Mouse (Mus musculus) heart, embryonic 11.5 days (tissue): ENCODE measurements around the gene Arl15. TPM values are rescaled to one million over a fixed set of nuclear protein-coding genes. Genes with fewer than 3 reads are reported as not detected.

Source experiments
- ATAC-seq: fragments of 200-750 bp; cut with Nextera tagmentation; replicated peaks from 2 replicates; pipeline ENCODE4 v1.8.0; 2017; ENCODE audit warnings: moderate library complexity; ENCODE audit not compliant: insufficient number of reproducible peaks, low FRiP score, low TSS enrichment
- H3K27ac ChIP-seq: fragments of 300-500 bp; sonication (generic); 2 replicates; pipeline ENCODE4 v1.5.1; 2014; ENCODE audit warnings: mild to moderate bottlenecking, low read depth, low read length
- H3K27me3 ChIP-seq: fragments of 300-500 bp; sonication (generic); 2 replicates; pipeline ENCODE4 v1.6.1; 2014; ENCODE audit warnings: mild to moderate bottlenecking, low read length, mixed read lengths; ENCODE audit not compliant: control insufficient read depth, insufficient read depth
- H3K36me3 ChIP-seq: fragments of 300-500 bp; sonication (generic); 2 replicates; pipeline ENCODE4 v1.6.1; 2014; ENCODE audit warnings: mild to moderate bottlenecking, low read length, moderate library complexity, mixed read lengths; ENCODE audit not compliant: control insufficient read depth, insufficient read depth
- H3K4me1 ChIP-seq: fragments of 300-500 bp; sonication (generic); 2 replicates; pipeline ENCODE4 v1.6.1; 2014; ENCODE audit warnings: low read length; ENCODE audit not compliant: control insufficient read depth, insufficient read depth
- H3K4me2 ChIP-seq: fragments of 300-500 bp; sonication (generic); 2 replicates; pipeline ENCODE4 v1.6.1; 2014; ENCODE audit warnings: mild to moderate bottlenecking, moderate library complexity
- H3K4me3 ChIP-seq: fragments of 300-500 bp; sonication (generic); 2 replicates; pipeline ENCODE4 v1.5.1; 2014; ENCODE audit warnings: low read depth, low read length
- H3K9ac ChIP-seq: fragments of 300-500 bp; sonication (generic); 2 replicates; pipeline ENCODE4 v1.6.1; 2014; ENCODE audit warnings: mild to moderate bottlenecking, low read depth, low read length, moderate library complexity
- H3K9me3 ChIP-seq: fragments of 300-500 bp; sonication (generic); replicated peaks from 2 replicates; pipeline ENCODE4 v1.6.1; 2016; ENCODE audit warnings: low read length; ENCODE audit not compliant: control insufficient read depth
- WGBS: fragments of 180-500 bp; shearing (Covaris S2); extraction: QIAGEN DNeasy Blood & Tissue Kit; methylation state at CpG from one replicate; pipeline ENCODE4 v1.1.7; 2014; ENCODE audit not compliant: insufficient replicate concordance; 5-methylcytosine and 5-hydroxymethylcytosine counted together
- polyA plus RNA-seq: library from polyadenylated mRNA; unstranded; fragments of >200 nt; fragmentation: Nextera tagmentation; extraction: Ambion mirVana; gene quantifications from 2 replicates; pipeline ENCODE4 v1.2.1, GENCODE M21; 2014

The Arl15 gene
- polyA plus RNA-seq, 1 experiment from 2014 or later = 10.1 TPM

- Histone ChIP-seq H3K36me3 (no peaks in the 10 kb centered on the region), H3K27ac (no peak overlapping the region), H3K4me3 (no peak overlapping the region), H3K9me3 (no peaks in the 10 kb centered on the region), H3K9ac (no peak overlapping the region), H3K4me1 (peaks cover 5% of the 10 kb centered on the region; the same call in 1 of the 2 replicates), H3K4me2 (no peak overlapping the region), H3K27me3 (no peaks in the 10 kb centered on the region)
- ATAC-seq = no peak
- WGBS = 84% methylated on average over 12 of the region's 12 CpGs
These were observed 84.3 kb downstream of the Arl15 start for GRCm38 (mm10) chr13:113878571-113878970.

- Histone ChIP-seq H3K27ac (no peak overlapping the region), H3K36me3 (no peaks in the 10 kb centered on the region), H3K9me3 (no peaks in the 10 kb centered on the region), H3K4me3 (no peak overlapping the region), H3K4me1 (peaks cover 5% of the 10 kb centered on the region; the same call in 1 of the 2 replicates), H3K9ac (no peak overlapping the region), H3K4me2 (no peak overlapping the region; the same call in 1 of the 2 replicates), H3K27me3 (no peaks in the 10 kb centered on the region)
- 50% methylated on average over 20 of the region's 20 CpGs for WGBS
- ATAC-seq = no peak
These were observed 85.5 kb downstream of the Arl15 start for GRCm38 (mm10) chr13:113879651-113880327.

- no peaks in the 10 kb centered on the region for H3K27me3 ChIP-seq
- no peak overlapping the region for H3K9ac ChIP-seq
- WGBS = 14% methylated on average over 19 of the region's 19 CpGs
- no peak for ATAC-seq
- H3K36me3 ChIP-seq = no peaks in the 10 kb centered on the region
- H3K4me1 ChIP-seq = peaks cover 5% of the 10 kb centered on the region; the same call in 1 of the 2 replicates
- H3K4me2 ChIP-seq = peak overlapping the region; percentile 52
- no peaks in the 10 kb centered on the region for H3K9me3 ChIP-seq
- H3K27ac ChIP-seq = no peak overlapping the region
- H3K4me3 ChIP-seq = peak overlapping the region; percentile 10
These were observed 86.4 kb downstream of the Arl15 start for GRCm38 (mm10) chr13:113880564-113881171.

GRCm38 (mm10) chr13:113882959-113883358 lies 88.7 kb downstream of the Arl15 start:
- Histone ChIP-seq H3K9me3 (no peaks in the 10 kb centered on the region), H3K9ac (no peak overlapping the region), H3K4me2 (no peak overlapping the region), H3K27ac (no peak overlapping the region), H3K27me3 (no peaks in the 10 kb centered on the region), H3K36me3 (no peaks in the 10 kb centered on the region), H3K4me1 (peaks cover 10% of the 10 kb centered on the region; the same call in 1 of the 2 replicates), H3K4me3 (no peak overlapping the region)
- no peak for ATAC-seq
- WGBS = 18% methylated on average over 1 of the region's 1 CpGs

GRCm38 (mm10) chr13:113887090-113887489 lies 92.8 kb downstream of the Arl15 start:
- H3K4me2 ChIP-seq = no peak overlapping the region
- 52% methylated on average over 6 of the region's 6 CpGs for WGBS
- no peak overlapping the region for H3K27ac ChIP-seq

GRCm38 (mm10) chr13:113888126-113888525 lies 93.8 kb downstream of the Arl15 start:
- 66% methylated on average over 5 of the region's 5 CpGs for WGBS
- no peaks in the 10 kb centered on the region for H3K36me3 ChIP-seq
- H3K27me3 ChIP-seq = no peaks in the 10 kb centered on the region
- no peak overlapping the region for H3K4me2 ChIP-seq
- H3K4me1 ChIP-seq = 0 out of 2 replicates have a peak, but pooled peaks cover 5% of the 10 kb centered on the region
- no peak overlapping the region for H3K27ac ChIP-seq
- no peaks in the 10 kb centered on the region for H3K9me3 ChIP-seq
- H3K4me3 ChIP-seq = no peak overlapping the region
- ATAC-seq = no peak
- no peak overlapping the region for H3K9ac ChIP-seq

More at GRCm38 (mm10) chr13:113887090-113887489, 92.8 kb downstream of the Arl15 start:
- no peaks in the 10 kb centered on the region for H3K36me3 ChIP-seq
- 0 out of 2 replicates have a peak, but pooled peaks cover 5% of the 10 kb centered on the region for H3K4me1 ChIP-seq
- no peak overlapping the region for H3K9ac ChIP-seq
- H3K9me3 ChIP-seq = no peaks in the 10 kb centered on the region
- ATAC-seq = no peak
- no peak overlapping the region for H3K4me3 ChIP-seq
- no peaks in the 10 kb centered on the region for H3K27me3 ChIP-seq

GRCm38 (mm10) chr13:113888704-113889103 lies 94.4 kb downstream of the Arl15 start:
- Histone ChIP-seq H3K9ac (no peak overlapping the region), H3K4me2 (no peak overlapping the region), H3K36me3 (no peaks in the 10 kb centered on the region), H3K9me3 (no peaks in the 10 kb centered on the region), H3K27me3 (no peaks in the 10 kb centered on the region), H3K4me3 (no peak overlapping the region), H3K4me1 (0 out of 2 replicates have a peak, but pooled peaks cover 5% of the 10 kb centered on the region), H3K27ac (no peak overlapping the region)
- ATAC-seq = no peak
- 58% methylated on average over 16 of the region's 16 CpGs for WGBS

GRCm38 (mm10) chr13:113889140-113890055 lies 95.1 kb downstream of the Arl15 start:
- H3K9me3 ChIP-seq = no peaks in the 10 kb centered on the region
- ATAC-seq = no peak
- H3K4me3 ChIP-seq = no peak overlapping the region
- no peaks in the 10 kb centered on the region for H3K36me3 ChIP-seq
- H3K27ac ChIP-seq = no peak overlapping the region
- no peak overlapping the region for H3K9ac ChIP-seq
- no peak overlapping the region for H3K4me2 ChIP-seq
- H3K27me3 ChIP-seq = no peaks in the 10 kb centered on the region
- 73% methylated on average over 24 of the region's 24 CpGs for WGBS
- H3K4me1 ChIP-seq = 0 out of 2 replicates have a peak, but pooled peaks cover 5% of the 10 kb centered on the region
